Mouse (Mus musculus) retina, embryonic 14.5 days (tissue): ENCODE results near the gene Ntng1.
"Not testable (repeated sequence)": the region's sequence is repeated elsewhere in the genome, so short reads cannot be mapped to it uniquely, and the experiment has no call there.

ENCODE experiments used
- DNase-seq: peaks from one replicate; pipeline ENCODE4 v3.0.0-alpha.2; 2015; ENCODE audit warnings: low spot score

The Ntng1 gene

DNA sequence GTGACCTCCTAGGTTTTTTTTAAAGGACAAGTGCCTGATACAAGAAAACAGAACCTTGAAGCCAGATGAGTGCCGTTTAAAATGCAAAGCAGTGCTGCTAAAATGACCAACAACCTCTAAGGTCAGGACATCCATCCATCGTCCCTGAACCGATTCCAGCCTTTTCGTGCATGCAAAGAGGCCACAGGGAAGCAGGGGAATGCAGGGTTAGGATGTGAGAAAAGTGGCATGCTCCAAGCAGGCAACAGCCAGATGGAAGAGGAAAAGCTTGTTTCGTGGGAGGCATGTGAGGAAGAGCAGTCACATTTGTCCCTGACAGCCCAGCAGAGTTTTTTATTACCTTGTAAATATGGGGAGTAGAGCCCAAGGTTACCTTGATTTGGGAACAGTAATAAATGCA is 360.6 kb downstream of the Ntng1 start:
- no peak for DNase-seq

DNA sequence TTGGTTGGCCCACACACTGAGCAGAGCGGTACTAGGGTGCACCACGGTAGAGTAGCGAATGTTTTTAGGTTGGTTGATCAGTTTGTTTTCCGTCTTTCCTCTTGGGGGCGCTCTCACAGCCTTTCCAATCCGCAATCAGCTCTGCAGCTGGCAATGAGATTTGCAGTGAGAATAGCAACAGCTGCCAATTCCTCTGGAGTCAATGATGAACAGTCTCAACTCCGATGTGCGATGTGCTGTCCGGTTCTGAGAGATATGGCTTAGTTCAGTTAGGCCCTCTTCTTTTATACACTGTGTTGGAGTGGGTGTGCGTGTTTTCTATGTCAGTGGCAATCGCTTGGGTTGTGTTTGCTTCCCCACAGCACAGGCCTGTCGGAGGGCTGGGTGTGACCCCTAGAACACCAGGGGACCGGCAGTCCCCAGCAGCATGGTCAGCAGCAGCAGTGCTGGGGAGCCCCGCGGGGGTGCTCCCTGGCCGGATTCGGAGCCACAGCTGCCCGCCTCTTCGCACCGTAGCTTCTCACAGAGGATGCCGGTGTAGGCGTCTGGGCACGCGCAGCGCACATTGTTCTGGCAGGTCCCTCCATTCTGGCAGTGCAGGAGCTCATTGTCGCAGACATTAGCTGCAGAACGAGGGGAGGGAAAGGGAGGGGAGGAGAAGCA is 361.4 kb downstream of the Ntng1 start:
- DNase-seq = peak; percentile 87

DNA sequence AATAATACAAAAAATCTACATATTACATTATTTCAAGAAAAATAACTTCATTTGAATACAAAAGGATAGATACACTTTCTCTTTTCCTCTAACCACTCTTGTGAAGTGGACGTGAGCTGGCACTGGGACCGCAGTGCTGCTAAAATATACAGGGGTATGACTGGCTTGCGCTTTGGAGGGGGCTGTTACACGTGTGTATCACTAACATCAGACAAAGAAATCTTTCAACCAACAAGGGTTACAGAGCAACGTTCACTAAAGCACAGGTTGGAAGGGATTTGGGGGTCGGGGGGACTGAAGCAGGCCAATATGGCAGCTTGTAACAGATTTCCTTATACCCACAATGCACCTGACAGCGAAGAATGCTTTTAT is 361.9 kb downstream of the Ntng1 start:
- DNase-seq = no peak

DNA sequence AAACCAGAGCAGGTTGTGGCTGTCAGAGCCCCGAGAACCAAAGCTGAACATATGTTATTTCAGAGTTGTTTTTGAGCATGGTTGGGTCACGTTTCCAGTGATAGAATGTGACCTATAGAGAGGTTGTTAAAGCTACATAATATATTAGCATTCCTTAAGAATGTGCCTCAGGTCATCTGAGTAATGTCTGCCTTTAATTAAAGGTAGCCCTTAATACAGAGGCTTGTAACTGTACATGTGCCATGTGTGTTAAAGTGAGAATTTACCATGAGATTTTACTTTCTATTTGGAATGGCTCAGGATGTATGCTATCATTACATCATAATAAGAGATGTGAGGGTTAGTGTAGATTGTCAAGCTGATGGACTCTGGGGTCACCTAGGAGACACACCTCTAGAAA is 368.6 kb downstream of the Ntng1 start:
- DNase-seq = no peak

DNA sequence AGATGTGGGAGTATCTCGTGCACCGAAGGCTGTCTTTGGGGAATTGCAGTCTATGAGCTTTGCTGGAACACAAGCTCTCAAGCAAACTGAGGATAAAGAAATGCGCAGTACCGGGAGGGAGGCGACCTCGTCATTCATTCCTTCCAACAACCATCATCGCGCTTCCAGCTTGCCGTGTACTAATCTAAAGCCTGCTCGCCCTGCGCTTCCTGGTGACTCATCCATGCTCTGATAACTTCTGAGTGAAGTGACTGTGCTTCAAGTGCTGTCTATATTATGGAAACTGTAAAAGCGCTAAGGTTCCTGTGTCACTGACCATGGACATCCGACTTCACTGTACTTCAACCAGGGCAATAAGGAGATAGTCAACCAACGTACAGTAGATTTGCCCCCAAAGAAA is 371.7 kb downstream of the Ntng1 start:
- DNase-seq = no peak

DNA sequence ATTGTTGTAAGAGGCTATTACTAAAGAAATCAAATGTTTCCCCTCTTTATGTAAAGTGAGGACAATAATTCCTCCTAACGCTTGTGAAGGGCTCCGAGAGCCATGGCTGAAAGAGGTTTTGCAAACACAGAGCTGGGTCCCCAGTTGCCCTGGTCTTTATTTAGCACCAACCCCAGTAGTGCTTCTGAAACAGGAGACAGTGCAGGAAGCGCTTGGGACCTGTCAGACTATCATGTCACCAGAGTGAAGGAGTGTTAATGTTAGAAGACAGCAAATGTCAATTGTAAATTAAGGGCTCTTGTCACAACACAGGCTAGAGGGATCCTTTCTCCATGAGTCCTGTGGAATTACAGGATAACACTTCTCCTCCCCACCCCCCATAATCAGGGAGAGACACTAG is 376.9 kb downstream of the Ntng1 start:
- DNase-seq = no peak

DNA sequence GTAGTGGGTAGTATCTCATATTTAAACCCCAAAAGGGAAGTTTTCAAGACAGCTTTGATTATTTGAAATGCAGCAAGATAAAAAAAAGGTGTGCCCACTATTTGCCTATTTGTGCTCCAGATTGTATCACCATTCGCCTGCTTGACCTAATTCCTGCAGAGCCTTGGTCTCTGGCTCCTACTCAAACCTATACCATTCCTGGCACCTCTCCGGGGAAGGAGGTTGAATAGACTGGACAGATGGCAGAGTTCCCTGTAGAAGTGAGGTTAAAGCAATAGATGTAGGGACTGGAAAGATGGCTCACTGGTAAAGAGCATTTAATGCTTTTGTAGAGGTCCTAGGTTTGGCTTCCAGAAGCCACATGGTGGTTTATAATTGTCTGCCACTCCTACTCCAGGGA is 378.2 kb downstream of the Ntng1 start:
- DNase-seq = no peak

DNA sequence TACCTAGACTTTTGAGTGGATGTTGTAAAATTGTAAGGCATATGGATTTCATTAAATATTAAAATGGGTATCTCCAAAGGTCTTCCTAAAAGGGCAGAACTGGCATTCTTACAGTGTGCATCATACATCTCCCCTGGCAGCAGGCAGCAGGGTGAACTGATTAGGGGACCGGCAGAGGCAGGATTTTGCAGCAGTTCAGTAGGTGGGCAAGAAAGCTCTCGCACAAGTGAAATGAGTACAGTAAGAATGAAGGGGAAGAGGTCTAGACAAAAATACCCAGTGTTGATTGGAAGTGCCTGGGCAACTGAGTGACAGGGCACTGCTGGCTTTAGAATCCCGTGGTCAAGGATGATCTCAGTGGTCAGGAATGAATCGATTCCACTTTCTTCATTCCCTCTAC is 378.7 kb downstream of the Ntng1 start:
- DNase-seq = no peak

DNA sequence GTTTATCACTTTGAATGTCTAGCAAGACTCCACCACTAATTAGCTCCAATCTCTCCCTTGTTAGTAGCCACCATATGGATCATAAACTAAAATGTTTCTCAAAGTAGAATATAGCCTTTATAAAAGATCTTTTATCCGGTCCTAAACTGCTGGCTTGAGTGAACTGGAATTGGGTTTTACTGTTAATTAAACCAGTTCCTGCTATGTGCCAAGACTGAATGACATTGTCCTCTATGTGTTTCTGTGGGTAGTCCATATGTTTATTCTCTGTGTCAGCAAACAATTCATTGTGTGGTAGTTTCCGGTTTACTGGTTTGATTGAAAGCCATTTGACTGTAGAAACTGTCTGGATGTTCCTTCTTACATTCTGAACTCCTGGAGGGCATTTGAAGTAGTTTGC is 387.4 kb downstream of the Ntng1 start:
- no peak for DNase-seq

DNA sequence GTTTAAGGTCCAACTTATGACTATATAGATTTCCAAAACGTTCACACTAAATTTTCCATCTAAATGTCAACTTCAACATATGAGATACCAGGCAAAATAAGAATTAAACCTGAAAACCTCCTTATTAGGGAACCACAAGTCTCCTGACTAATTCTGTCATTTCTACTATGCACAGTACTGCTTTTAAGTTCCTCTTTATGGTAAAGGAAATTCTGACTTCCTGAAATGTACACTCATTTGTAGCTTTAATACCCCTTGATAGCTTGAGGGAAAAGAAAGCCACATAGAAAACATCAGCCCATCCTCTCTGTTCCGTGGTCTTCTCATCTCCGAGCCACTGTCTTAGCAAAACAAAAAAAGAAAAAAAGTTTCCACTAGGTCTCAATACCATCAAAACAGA is 396.2 kb downstream of the Ntng1 start:
- DNase-seq = not testable (repeated sequence)

DNA sequence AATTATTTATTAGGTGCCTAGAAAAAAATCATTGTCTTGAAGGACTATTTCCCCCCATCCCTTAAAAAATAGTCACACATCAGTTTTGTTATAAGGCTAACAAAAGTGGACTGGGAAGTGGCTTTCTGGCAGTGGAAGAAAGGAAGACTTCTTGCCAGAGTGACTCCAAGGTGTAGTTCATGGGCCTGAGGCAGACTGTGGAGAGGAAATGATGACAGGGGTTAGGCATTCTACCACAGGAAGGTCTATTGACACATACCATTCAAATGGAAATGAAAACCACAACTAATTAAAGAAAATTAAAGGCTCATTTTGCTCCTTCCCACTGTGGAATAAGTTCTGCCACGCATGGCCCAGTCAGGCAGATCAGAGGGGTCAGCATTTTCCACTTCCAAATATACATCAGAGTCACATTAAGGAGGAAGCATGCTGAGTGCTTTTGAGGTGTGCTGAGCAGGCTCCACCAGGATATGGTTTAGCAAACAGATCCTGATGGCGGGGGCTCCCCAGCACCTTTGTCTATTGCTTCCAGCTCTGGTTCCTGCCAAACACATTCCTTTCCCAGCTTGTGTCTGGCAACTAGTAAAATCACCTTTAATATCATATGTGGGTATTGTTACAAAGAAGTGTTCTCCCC is 403.2 kb downstream of the Ntng1 start:
- DNase-seq = no peak

DNA sequence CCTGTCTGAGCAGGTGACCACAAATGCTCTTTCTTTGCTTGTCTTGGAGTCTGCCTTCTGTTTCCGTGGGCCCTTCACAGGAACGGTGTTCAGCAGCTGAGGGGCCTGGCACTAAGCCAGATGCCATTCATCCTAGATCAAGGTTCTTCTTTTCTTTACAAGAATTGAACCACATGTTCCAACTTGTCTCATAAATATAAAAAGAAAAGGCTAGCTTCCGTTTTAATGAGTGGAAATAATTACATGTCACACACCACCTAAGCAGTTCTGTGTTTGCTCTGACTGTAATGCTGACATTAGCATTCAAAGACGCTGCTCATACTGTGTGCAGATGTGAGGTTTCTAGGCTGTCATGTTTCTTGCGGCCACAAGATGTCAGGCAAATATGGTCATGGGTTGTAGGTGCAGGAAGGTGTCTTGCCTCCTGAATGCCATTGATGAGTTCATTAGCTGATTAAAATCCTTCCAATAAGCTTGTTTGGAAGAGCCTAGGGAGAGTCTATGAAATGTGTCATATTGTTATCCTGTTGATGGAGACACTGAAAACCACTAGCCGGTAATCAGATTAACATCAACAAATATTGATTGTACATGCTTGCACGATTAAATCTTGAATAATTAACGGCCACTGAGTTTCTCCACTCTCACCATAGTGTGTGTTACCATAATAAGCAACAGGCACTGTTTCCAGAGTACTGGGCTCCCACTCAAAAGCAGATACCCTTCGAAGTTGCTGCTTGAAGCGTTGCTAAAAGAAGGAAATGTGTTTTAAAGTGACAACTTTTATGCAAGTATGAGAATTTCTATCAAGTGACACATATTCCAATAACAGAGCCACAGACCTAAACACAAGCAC is 411.3 kb downstream of the Ntng1 start:
- peak; percentile 63 for DNase-seq

DNA sequence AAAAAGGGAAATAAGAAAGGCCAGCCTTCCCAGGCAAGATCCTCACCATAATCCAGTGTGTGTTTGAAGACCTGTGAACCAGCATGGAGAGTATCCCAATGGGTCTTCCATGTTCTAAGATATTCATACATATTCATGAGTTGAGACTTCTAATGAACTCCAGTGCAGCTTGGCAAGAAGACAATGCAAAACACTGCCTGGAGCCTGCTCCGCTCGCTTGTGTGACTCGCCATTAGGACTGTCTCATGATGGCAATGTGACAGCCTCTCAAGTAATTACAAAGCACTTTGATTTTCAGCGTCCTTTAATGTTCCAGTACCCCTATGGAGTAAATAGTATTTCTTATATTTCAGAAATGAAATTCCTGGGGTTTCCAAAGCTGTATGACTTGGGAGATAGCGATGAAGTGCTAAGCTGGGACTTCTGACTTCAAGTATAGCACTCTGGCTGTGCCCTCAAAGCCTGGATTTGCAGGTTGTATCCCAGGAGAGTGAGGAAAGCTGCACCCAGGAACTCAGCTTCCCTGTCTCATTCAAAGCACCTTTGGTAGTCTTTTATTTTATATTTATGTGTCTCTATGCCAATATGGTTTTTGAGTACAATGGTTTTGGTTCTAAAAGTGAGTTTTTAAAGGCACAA is 412.1 kb downstream of the Ntng1 start:
- peak; percentile 63 for DNase-seq
